Mouse (Mus musculus) CD4-positive helper T cell, adult 2 months (primary cell): ENCODE data around the gene Runx2.
A peak's percentile ranks its signal among the peaks of the same experiment; 100 is the strongest.

Experiments used
- DNase-seq: peaks from one replicate; pipeline ENCODE4 v3.0.0-alpha.2; 2012; ENCODE audit warnings: low read depth, missing footprints, low spot score

Runx2 gene

GRCm38 (mm10) chr17:44714116-44714515, 100.5 kb downstream of the Runx2 start:
- peak; percentile 54 for DNase-seq

GRCm38 (mm10) chr17:44713404-44713803, 101.2 kb downstream of the Runx2 start:
- DNase-seq, result peak; percentile 58

- DNase-seq, result no peak
Observed at GRCm38 (mm10) chr17:44709516-44710252, 104.9 kb downstream of the Runx2 start.

GRCm38 (mm10) chr17:44707956-44708355, 106.6 kb downstream of the Runx2 start:
- no peak for DNase-seq

GRCm38 (mm10) chr17:44706531-44706930, 108.1 kb downstream of the Runx2 start:
- no peak for DNase-seq

GRCm38 (mm10) chr17:44702506-44703298, 111.9 kb downstream of the Runx2 start:
- peak; percentile 71 for DNase-seq

- no peak for DNase-seq
Observed at GRCm38 (mm10) chr17:44701531-44701930, 113.1 kb downstream of the Runx2 start.

GRCm38 (mm10) chr17:44700326-44700725, 114.3 kb downstream of the Runx2 start:
- DNase-seq, result no peak

- no peak for DNase-seq
Observed at GRCm38 (mm10) chr17:44697053-44697452, 117.5 kb downstream of the Runx2 start.

- no peak for DNase-seq
Observed at GRCm38 (mm10) chr17:44693552-44693951, 121.0 kb downstream of the Runx2 start.

- no peak for DNase-seq
Observed at GRCm38 (mm10) chr17:44691517-44691916, 123.1 kb downstream of the Runx2 start.

GRCm38 (mm10) chr17:44690410-44691035, 124.1 kb downstream of the Runx2 start:
- DNase-seq, result peak; percentile 76

GRCm38 (mm10) chr17:44688306-44688705, 126.3 kb downstream of the Runx2 start:
- no peak for DNase-seq

- DNase-seq, result no peak
Observed at GRCm38 (mm10) chr17:44685514-44685913, 129.1 kb downstream of the Runx2 start.

GRCm38 (mm10) chr17:44683026-44683425, 131.6 kb downstream of the Runx2 start:
- DNase-seq, result no peak

GRCm38 (mm10) chr17:44677782-44678181, 136.8 kb downstream of the Runx2 start:
- DNase-seq, result no peak

- DNase-seq, result peak; percentile 46
Observed at GRCm38 (mm10) chr17:44672806-44673205, 141.8 kb downstream of the Runx2 start.

- no peak for DNase-seq
Observed at GRCm38 (mm10) chr17:44671946-44672692, 142.5 kb downstream of the Runx2 start.

GRCm38 (mm10) chr17:44669985-44670384, 144.6 kb downstream of the Runx2 start:
- no peak for DNase-seq

- no peak for DNase-seq
Observed at GRCm38 (mm10) chr17:44667346-44667745, 147.3 kb downstream of the Runx2 start.

- no peak for DNase-seq
Observed at GRCm38 (mm10) chr17:44663872-44664271, 150.7 kb downstream of the Runx2 start.

GRCm38 (mm10) chr17:44663208-44663607, 151.4 kb downstream of the Runx2 start:
- no peak for DNase-seq
